Mouse (Mus musculus): ENCODE results near the gene Rps29. TPM values are rescaled to one million over a fixed set of nuclear protein-coding genes. Genes with fewer than 3 reads are reported as not detected.

Gene Rps29
- 1,000 to 10,000 TPM; 1,337 to 2,600 TPM for polyA plus RNA-seq (2017; shearing (Covaris generic))

DNA sequence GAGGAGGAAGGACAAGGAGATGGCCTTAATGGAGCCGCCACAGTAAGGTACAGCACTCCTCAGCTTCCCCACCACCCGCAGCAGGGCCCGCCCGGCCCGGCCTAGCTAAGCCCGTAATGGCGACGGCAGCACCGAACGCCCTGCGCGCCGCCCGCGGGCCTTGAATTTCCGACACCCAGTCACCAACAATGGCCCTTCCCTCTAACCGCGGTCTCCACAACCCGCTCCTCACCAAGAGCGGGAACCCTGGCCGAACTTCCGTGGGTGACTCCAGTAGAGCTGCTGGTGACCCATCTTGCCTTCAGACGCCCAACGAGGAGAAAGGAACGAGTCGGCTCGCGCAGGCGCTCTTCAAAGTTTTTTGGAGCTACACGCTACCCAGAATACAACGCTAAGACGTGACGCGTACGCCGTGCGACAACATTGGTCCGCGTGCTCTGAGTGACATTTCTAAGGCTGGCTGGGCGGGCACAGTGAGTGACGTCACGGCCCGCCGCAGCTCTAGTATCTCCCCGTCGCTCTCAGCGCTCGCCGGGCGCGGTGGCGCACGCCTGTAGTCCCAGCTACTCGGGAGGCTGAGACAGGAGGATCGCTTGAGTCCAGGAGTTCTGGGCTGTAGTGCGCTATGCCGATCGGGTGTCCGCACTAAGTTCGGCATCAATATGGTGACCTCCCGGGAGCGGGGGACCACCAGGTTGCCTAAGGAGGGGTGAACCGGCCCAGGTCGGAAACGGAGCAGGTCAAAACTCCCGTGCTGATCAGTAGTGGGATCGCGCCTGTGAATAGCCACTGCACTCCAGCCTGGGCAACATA lies at the start of gene Rps29:
Gene Rps29 (minus strand): TSS at position 422 of the 813 bp plus-strand sequence.

DNA sequence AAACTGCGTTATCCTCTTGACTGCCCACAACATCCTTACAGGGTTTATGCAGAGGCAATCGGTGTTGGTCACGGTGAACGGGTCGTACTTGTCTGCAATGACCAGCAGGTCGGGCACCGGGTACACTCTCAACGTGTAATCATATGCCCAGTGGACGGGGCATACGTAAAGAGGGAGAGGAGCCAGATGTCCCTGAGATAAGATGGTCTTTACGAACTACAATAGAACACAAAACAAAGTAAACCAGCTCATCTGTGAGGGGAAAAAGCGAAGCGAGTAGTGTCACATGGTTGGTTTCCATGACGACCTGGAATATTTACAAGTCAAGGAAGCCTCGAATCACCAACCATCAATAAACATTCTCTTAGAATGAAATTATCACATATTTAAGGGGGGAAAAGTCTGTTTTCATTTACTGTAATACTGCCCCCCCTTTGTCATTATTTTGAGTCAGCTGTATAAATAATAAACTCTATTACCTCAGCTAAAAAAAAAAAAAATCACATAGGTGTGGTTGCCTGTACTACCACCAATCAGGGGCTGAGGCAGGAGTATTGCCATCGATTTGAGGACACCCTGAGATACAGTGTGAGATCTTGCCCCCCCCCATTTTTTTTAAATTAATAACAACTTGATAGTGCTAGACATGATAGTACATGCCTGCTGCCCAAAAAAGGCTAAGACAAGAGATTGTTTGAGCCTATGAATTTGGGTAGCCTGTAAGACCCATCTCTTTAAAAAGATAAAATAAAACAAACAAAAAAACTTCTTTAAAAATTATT lies 45.3 kb upstream of the Rps29 start, which contains the start of gene Gm49384:
Gene Gm49384 (minus strand): TSS at position 216 of the 782 bp plus-strand sequence.

DNA sequence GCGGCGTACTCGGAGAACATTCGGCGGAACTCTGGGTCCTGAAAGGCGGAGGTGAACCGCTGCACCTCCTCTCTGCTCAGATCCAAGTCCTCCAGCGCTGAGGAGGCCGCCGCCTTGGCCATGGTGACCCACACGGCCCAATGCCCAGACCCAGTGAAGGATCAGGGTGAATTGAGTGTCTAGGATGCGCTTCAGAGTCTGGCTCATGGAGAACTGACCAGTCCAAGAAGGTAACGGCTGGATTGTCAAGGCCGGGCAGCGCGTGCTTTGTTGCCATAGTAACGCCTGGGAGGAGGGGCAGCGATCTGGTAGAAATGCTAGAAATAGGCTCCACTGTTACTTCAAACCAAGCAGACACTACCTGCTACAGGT lies 39.2 kb upstream of the Rps29 start, which contains the start of gene Dnaaf2:
Gene Dnaaf2 (minus strand): TSS at position 266 of the 372 bp plus-strand sequence.

DNA sequence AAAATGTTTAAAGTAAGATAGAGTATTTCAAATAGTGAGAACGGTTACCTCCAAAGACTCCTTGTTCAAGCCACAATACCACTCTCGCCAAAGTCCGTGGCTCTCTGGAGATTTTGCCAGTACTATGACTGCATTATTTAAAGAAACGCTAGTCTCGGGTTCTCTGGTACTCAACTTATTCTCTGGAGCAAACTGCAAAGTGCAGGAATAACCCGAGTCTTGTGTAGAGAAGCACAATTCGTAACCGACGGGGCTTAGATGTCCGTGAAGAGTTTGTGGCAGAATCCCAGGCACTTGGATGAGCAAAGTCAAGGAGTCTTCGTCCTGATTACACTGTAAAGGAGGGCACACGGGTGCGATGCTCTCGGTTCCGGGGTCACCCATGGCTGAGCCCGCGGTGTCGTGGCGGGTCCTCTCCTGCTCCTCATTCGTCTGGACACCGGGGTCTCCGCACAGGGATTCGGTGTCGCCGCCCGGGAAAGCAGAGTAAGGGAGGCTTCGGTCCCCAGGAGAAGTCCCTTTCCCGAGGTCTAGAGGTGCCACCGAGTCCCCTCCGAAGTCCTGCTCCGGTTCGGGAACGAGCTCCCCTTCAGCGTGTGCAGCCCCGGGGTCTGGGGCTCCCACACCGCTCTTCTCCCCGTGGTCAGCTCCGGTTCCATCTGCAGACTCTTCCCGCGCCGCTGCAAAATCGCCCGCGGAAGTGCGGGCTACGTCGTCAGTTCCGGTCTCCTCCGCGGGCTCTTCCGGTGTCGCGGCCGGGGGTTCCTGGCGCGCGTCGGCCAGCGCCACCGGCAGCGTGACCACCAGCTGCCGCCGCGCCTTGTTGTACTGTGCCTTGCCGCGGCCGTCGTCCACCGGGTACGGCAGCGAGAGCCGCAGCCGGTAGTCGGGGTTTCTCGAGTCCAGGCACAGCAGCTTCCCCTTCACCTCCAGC lies 37.7 kb upstream of the Rps29 start, which contains the start of gene Gm49383:
Gene Gm49383 (minus strand): TSS at position 661 of the 934 bp plus-strand sequence.

DNA sequence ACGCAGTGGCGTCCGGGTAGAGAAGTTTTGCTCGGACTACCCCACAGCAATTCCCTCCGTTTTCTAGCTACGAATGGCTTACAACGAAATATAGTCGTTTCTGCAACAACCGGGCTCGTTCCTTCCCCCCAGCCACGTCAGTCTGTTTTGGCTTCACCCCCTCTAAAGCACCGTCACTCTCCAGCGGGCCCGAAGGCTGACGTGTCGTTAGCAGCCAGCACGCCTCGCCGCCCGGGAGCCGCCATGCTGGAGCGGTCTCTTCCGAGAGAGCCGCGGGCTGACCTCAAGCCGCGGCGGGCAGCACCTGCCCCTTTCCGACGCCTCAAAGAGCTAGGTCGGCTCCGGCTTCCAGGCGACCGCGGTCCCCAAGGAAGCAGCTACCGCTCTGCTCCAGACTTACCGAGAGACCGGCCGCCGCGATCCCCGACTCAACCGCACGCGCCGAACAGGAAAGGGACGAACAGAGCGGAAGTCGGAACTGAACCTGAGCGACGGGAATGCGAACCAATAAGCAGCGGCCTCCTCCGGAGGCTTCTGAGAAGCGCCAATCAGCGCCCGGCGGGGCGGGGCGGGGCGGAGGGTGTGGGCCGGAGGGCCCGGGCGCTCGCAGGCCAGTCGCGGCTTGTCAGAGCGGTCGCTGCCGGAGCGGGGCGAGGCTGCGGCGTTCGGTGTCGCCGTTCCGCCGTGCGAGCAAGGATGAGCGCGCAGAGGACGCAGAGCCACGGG lies 24.8 kb upstream of the Rps29 start, which contains the start of the genes Rpl36al and Mgat2:
Gene Rpl36al (minus strand): TSS at position 501 of the 726 bp plus-strand sequence.
Gene Mgat2 (plus strand): TSS at position 575 of the 726 bp plus-strand sequence.

DNA sequence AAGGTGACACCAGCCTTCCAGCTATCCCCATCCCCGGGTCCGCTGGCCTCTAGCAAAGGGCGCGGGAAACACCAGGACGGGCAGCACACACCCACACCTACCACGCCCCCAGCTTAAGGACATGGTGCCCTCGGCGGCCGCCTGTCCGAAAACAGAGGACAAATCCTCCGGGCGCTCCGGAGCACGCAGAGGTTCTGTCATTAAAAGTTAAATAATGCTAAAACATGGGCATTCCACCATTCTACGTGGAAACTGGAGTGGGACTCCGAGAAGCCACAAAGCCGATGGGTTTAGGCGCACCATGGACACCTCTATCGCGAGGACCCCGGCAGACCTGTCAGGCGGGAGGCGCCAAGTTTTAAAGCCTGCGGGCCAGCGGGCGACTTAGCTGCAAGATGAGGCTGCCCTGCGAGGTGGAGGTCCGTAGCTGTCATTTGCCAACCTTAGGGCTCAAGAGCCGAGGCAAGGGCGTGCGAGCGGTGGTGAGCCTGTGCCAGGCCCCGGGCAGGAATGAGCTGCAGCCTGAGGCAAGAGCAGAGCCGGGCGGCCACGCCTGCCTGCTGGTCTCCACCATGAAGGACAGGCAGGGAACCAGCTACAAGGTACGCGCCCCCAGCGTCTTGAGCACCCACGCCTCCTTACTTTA lies 9.6 kb upstream of the Rps29 start, which contains the start of gene Lrr1:
Gene Lrr1 (plus strand): TSS at position 354 of the 646 bp plus-strand sequence.

Other genes with a start within 250 kb of the Rps29 start
- 1 to 10 TPM; 1.3 to 1.7 TPM for gene Lrr1, start 9.6 kb upstream of the Rps29 start, polyA plus RNA-seq (2017; shearing (Covaris generic))
- 100 to 1,000 TPM; 465 to 547 TPM for gene Rpl36al, start 24.9 kb upstream of the Rps29 start, polyA plus RNA-seq (2017; shearing (Covaris generic))
- 10 to 100 TPM; 65.6 to 84.3 TPM for gene Mgat2, start 25.0 kb upstream of the Rps29 start, polyA plus RNA-seq (2017; shearing (Covaris generic))
- 10 to 100 TPM; 11.7 to 14.9 TPM for gene Gm49383, start 37.9 kb upstream of the Rps29 start, polyA plus RNA-seq (2017; shearing (Covaris generic))
- 10 to 100 TPM in 1 of 2 experiments, 1 to 10 TPM in 1; 6.6 to 11.4 TPM for gene Dnaaf2, start 39.2 kb upstream of the Rps29 start, polyA plus RNA-seq (2017; shearing (Covaris generic))
- 10 to 100 TPM; 13.1 to 17.3 TPM for gene Gm49384, start 45.1 kb upstream of the Rps29 start, polyA plus RNA-seq (2017; shearing (Covaris generic))
- 10 to 100 TPM; 12.0 to 39.2 TPM for gene Pole2, start 69.0 kb upstream of the Rps29 start, polyA plus RNA-seq (2017; shearing (Covaris generic))
- gene Klhdc1, start 82.0 kb upstream of the Rps29 start, polyA plus RNA-seq (2017; shearing (Covaris generic)): 10 to 100 TPM; 25.9 to 92.7 TPM
- gene Klhdc2, start 137.5 kb upstream of the Rps29 start, polyA plus RNA-seq (2017; shearing (Covaris generic)): 100 to 1,000 TPM in 1 of 2 experiments, 10 to 100 TPM in 1; 58.4 to 196 TPM
- gene Nemf, start 198.0 kb upstream of the Rps29 start, polyA plus RNA-seq (2017; shearing (Covaris generic)): 100 to 1,000 TPM in 1 of 2 experiments, 10 to 100 TPM in 1; 97.8 to 124 TPM
- gene Arf6, start 213.0 kb upstream of the Rps29 start, polyA plus RNA-seq (2017; shearing (Covaris generic)): 100 to 1,000 TPM; 257 to 364 TPM
- gene Gm9887, start 213.3 kb upstream of the Rps29 start, polyA plus RNA-seq (2017; shearing (Covaris generic)): 1 to 10 TPM; 3.4 to 4.1 TPM

Data from activated CD4-positive, CD25-positive, alpha-beta regulatory T cell (primary cell).